Mouse (Mus musculus): ENCODE measurements at regions not wholly inside any gene's neighbourhood (a gene's known extent, or its start where the extent isn't known, plus 50 kb on each side); places are given as distances from the start of the nearest gene placed in this dataset.
A peak's percentile ranks its signal among the peaks of the same experiment; 100 is the strongest.

GRCm38 (mm10) chr9:83326437-83327086 lies 114.4 kb downstream of the Lca5 start:
- no peak for ATAC-seq (replicated peaks; ENCODE audit: insufficient number of reproducible peaks, low FRiP score, low TSS enrichment, low read depth)

DNA sequence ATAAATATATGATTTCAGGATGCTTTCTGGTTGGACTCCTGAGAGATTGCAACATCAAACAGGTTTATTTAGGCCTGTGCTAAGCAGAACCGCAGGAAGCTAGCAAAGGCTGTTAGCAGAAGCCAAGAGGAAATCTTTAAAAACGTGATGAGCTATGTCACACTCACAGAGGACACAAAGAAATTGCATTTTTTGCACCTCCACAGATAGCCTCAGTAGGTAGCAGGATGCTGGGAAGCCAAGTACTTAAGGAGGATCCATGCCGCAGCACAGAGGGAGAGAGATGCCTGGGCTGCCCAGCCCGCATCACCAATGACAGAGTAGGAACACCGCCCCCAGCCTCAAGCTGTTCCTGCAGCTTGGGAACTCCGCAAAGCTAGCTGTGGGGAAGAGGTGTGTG lies 115.0 kb downstream of the Lca5 start:
- Histone ChIP-seq H3K9ac (replicated peaks; ENCODE audit: low read length) (no peak overlapping the region), H3K9me3 (replicated peaks; ENCODE audit: control insufficient read depth, low read length) (no peaks in the 10 kb centered on the region), H3K4me1 (ENCODE audit: control insufficient read depth, insufficient read depth, low read length) (no peaks in the 10 kb centered on the region), H3K27me3 (ENCODE audit: control insufficient read depth, insufficient read depth, low read length) (no peaks in the 10 kb centered on the region), H3K36me3 (replicated peaks; ENCODE audit: control insufficient read depth, insufficient read depth, low read depth, low read length) (no peaks in the 10 kb centered on the region), H3K4me3 (ENCODE audit: low read depth, low read length) (no peak overlapping the region), H3K27ac (replicated peaks; ENCODE audit: low read depth, low read length) (no peak overlapping the region), H3K4me2 (ENCODE audit: low read depth, low read length) (no peak overlapping the region)
- ATAC-seq (replicated peaks; ENCODE audit: insufficient number of reproducible peaks, low FRiP score, low TSS enrichment, low read depth) (peak; percentile 70; the same call in 1 of the 2 replicates), DNase-seq (ENCODE audit: low spot score) (peak; percentile 37)
- WGBS = 16% methylated on average over 6 of the region's 6 CpGs

More at GRCm38 (mm10) chr9:83326437-83327086, 114.4 kb downstream of the Lca5 start:
- Histone ChIP-seq H3K27ac (replicated peaks; ENCODE audit: low read depth, low read length) (no peak overlapping the region), H3K4me2 (ENCODE audit: low read depth, low read length) (no peak overlapping the region), H3K36me3 (replicated peaks; ENCODE audit: control insufficient read depth, insufficient read depth, low read depth, low read length) (no peaks in the 10 kb centered on the region), H3K4me1 (ENCODE audit: control insufficient read depth, insufficient read depth, low read length) (no peaks in the 10 kb centered on the region), H3K27me3 (ENCODE audit: control insufficient read depth, insufficient read depth, low read length) (no peaks in the 10 kb centered on the region), H3K4me3 (ENCODE audit: low read depth, low read length) (no peak overlapping the region), H3K9me3 (replicated peaks; ENCODE audit: control insufficient read depth, low read length) (no peaks in the 10 kb centered on the region), H3K9ac (replicated peaks; ENCODE audit: low read length) (no peak overlapping the region)
- WGBS = 61% methylated on average over 7 of the region's 7 CpGs
- no peak for DNase-seq (ENCODE audit: low spot score)

- ATAC-seq (replicated peaks; ENCODE audit: insufficient number of reproducible peaks, low FRiP score, low TSS enrichment, low read depth) = no peak
- H3K4me2 ChIP-seq (ENCODE audit: low read depth, low read length) = no peak overlapping the region
- 70% methylated on average over 3 of the region's 3 CpGs for WGBS
- H3K9me3 ChIP-seq (replicated peaks; ENCODE audit: control insufficient read depth, low read length) = no peaks in the 10 kb centered on the region
- H3K9ac ChIP-seq (replicated peaks; ENCODE audit: low read length) = no peak overlapping the region
- no peak overlapping the region for H3K27ac ChIP-seq (replicated peaks; ENCODE audit: low read depth, low read length)
- DNase-seq (ENCODE audit: low spot score) = no peak
- no peaks in the 10 kb centered on the region for H3K36me3 ChIP-seq (replicated peaks; ENCODE audit: control insufficient read depth, insufficient read depth, low read depth, low read length)
- H3K4me3 ChIP-seq (ENCODE audit: low read depth, low read length) = no peak overlapping the region
- no peaks in the 10 kb centered on the region for H3K27me3 ChIP-seq (ENCODE audit: control insufficient read depth, insufficient read depth, low read length)
- no peaks in the 10 kb centered on the region for H3K4me1 ChIP-seq (ENCODE audit: control insufficient read depth, insufficient read depth, low read length)
These were observed 116.6 kb downstream of the Lca5 start for GRCm38 (mm10) chr9:83324336-83324735.

- WGBS = 86% methylated on average over 8 of the region's 8 CpGs
- Histone ChIP-seq H3K36me3 (replicated peaks; ENCODE audit: control insufficient read depth, insufficient read depth, low read depth, low read length) (no peaks in the 10 kb centered on the region), H3K4me1 (ENCODE audit: control insufficient read depth, insufficient read depth, low read length) (no peaks in the 10 kb centered on the region), H3K9me3 (replicated peaks; ENCODE audit: control insufficient read depth, low read length) (no peaks in the 10 kb centered on the region), H3K4me2 (ENCODE audit: low read depth, low read length) (no peak overlapping the region), H3K27ac (replicated peaks; ENCODE audit: low read depth, low read length) (no peak overlapping the region), H3K4me3 (ENCODE audit: low read depth, low read length) (no peak overlapping the region), H3K27me3 (ENCODE audit: control insufficient read depth, insufficient read depth, low read length) (no peaks in the 10 kb centered on the region), H3K9ac (replicated peaks; ENCODE audit: low read length) (no peak overlapping the region)
- no peak for ATAC-seq (replicated peaks; ENCODE audit: insufficient number of reproducible peaks, low FRiP score, low TSS enrichment, low read depth)
- no peak for DNase-seq (ENCODE audit: low spot score)
These were observed 117.8 kb downstream of the Lca5 start for GRCm38 (mm10) chr9:83322991-83323583.

GRCm38 (mm10) chr9:83321793-83322192 lies 119.1 kb downstream of the Lca5 start:
- H3K27ac ChIP-seq (replicated peaks; ENCODE audit: low read depth, low read length) = no peak overlapping the region
- ATAC-seq (replicated peaks; ENCODE audit: insufficient number of reproducible peaks, low FRiP score, low TSS enrichment, low read depth) = no peak

DNA sequence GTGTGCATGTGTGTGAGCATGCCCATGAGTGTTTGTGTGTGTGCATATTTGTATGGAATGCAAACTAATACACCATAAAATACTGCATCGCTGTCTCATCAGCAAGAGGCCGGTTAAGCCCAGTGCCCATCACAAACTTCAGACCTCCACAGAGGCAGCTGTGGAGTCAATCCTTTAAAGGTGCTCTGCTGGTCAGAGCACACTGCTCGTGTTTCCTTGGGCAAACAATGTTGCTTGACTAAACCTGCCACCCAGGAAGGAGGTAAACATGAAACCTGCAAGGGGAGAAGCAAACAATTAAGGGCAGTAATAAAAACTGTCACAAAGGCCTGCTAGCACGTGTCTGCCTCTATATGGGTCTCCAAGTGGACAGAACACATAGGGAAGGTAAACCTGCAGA lies 120.1 kb downstream of the Lca5 start:
- WGBS = 52% methylated on average over 4 of the region's 4 CpGs
- H3K4me3 ChIP-seq (ENCODE audit: low read depth, low read length) = no peak overlapping the region

More at GRCm38 (mm10) chr9:83321793-83322192, 119.1 kb downstream of the Lca5 start:
- Histone ChIP-seq H3K36me3 (replicated peaks; ENCODE audit: control insufficient read depth, insufficient read depth, low read depth, low read length) (no peaks in the 10 kb centered on the region), H3K4me3 (ENCODE audit: low read depth, low read length) (no peak overlapping the region), H3K4me2 (ENCODE audit: low read depth, low read length) (no peak overlapping the region), H3K27me3 (ENCODE audit: control insufficient read depth, insufficient read depth, low read length) (no peaks in the 10 kb centered on the region), H3K9me3 (replicated peaks; ENCODE audit: control insufficient read depth, low read length) (no peaks in the 10 kb centered on the region), H3K9ac (replicated peaks; ENCODE audit: low read length) (no peak overlapping the region), H3K4me1 (ENCODE audit: control insufficient read depth, insufficient read depth, low read length) (no peaks in the 10 kb centered on the region)
- DNase-seq (ENCODE audit: low spot score) = no peak

DNA sequence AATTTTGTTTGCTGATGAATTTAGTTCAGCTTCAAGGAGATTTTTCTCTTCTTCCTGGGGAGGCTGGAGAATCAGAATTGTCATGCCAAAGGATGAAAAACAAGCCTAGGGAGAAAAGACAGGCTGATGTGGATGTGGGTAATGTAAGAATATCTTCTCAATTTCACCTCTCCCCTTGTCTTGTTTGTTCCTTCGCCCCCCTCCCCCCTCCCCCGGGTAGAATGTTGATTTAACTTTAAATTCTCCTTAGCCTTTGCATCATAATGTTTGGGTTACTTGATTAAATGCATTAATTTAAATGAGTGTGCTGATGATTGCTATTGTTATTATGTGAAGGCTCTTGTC lies 124.1 kb downstream of the Lca5 start:
- Histone ChIP-seq H3K36me3 (replicated peaks; ENCODE audit: control insufficient read depth, insufficient read depth, low read depth, low read length) (no peaks in the 10 kb centered on the region), H3K27me3 (ENCODE audit: control insufficient read depth, insufficient read depth, low read length) (no peaks in the 10 kb centered on the region), H3K4me2 (ENCODE audit: low read depth, low read length) (no peak overlapping the region), H3K27ac (replicated peaks; ENCODE audit: low read depth, low read length) (no peak overlapping the region), H3K4me3 (ENCODE audit: low read depth, low read length) (no peak overlapping the region), H3K4me1 (ENCODE audit: control insufficient read depth, insufficient read depth, low read length) (no peaks in the 10 kb centered on the region), H3K9ac (replicated peaks; ENCODE audit: low read length) (no peak overlapping the region), H3K9me3 (replicated peaks; ENCODE audit: control insufficient read depth, low read length) (no peaks in the 10 kb centered on the region)
- ATAC-seq (replicated peaks; ENCODE audit: insufficient number of reproducible peaks, low FRiP score, low TSS enrichment, low read depth) (no peak), DNase-seq (ENCODE audit: low spot score) (no peak)
- WGBS = 51% methylated on average over 2 of the region's 2 CpGs

More for the DNA sequence above, 120.1 kb downstream of the Lca5 start:
- no peaks in the 10 kb centered on the region for H3K27me3 ChIP-seq (ENCODE audit: control insufficient read depth, insufficient read depth, low read length)
- ATAC-seq (replicated peaks; ENCODE audit: insufficient number of reproducible peaks, low FRiP score, low TSS enrichment, low read depth) (no peak), DNase-seq (ENCODE audit: low spot score) (no peak)
- no peak overlapping the region for H3K4me2 ChIP-seq (ENCODE audit: low read depth, low read length)
- H3K9me3 ChIP-seq (replicated peaks; ENCODE audit: control insufficient read depth, low read length) = no peaks in the 10 kb centered on the region
- H3K4me1 ChIP-seq (ENCODE audit: control insufficient read depth, insufficient read depth, low read length) = no peaks in the 10 kb centered on the region
- no peak overlapping the region for H3K9ac ChIP-seq (replicated peaks; ENCODE audit: low read length)
- no peak overlapping the region for H3K27ac ChIP-seq (replicated peaks; ENCODE audit: low read depth, low read length)
- H3K36me3 ChIP-seq (replicated peaks; ENCODE audit: control insufficient read depth, insufficient read depth, low read depth, low read length) = no peaks in the 10 kb centered on the region

GRCm38 (mm10) chr9:83315941-83316817 lies 124.7 kb downstream of the Lca5 start:
- Histone ChIP-seq H3K4me2 (ENCODE audit: low read depth, low read length) (no peak overlapping the region), H3K36me3 (replicated peaks; ENCODE audit: control insufficient read depth, insufficient read depth, low read depth, low read length) (no peaks in the 10 kb centered on the region), H3K4me1 (ENCODE audit: control insufficient read depth, insufficient read depth, low read length) (no peaks in the 10 kb centered on the region), H3K9ac (replicated peaks; ENCODE audit: low read length) (no peak overlapping the region), H3K4me3 (ENCODE audit: low read depth, low read length) (no peak overlapping the region), H3K27ac (replicated peaks; ENCODE audit: low read depth, low read length) (no peak overlapping the region), H3K9me3 (replicated peaks; ENCODE audit: control insufficient read depth, low read length) (no peaks in the 10 kb centered on the region), H3K27me3 (ENCODE audit: control insufficient read depth, insufficient read depth, low read length) (no peaks in the 10 kb centered on the region)
- ATAC-seq (replicated peaks; ENCODE audit: insufficient number of reproducible peaks, low FRiP score, low TSS enrichment, low read depth) = no peak
- WGBS = 68% methylated on average over 10 of the region's 10 CpGs
- DNase-seq (ENCODE audit: low spot score) = peak; percentile 41

Measured in embryonic facial prominence, embryonic 11.5 days (tissue).